Comparison of ENCODE assay signal across 8 mouse cellular contexts in genomic region chr1:165104707-165105259, GRCm38 (mm10). TPM values are rescaled to one million over a fixed set of nuclear protein-coding genes. Genes with fewer than 3 reads are reported as not detected.
DNase-seq lines count a peak whose midpoint lies in the region; ATAC-seq and TF ChIP-seq lines count a peak whose summit lies in the region.
"Had no signal": no experiment of that assay in that cellular context is flagged by ENCODE, and none has a peak within 500 bp of the region (broad histone marks: within the 10 kb centered on the region; RNA-seq: fewer than 3 reads in every experiment).

No protein-coding gene starts in this region.

- no peak for DNase-seq in G1E (ENCODE audit: low spot score)
- peak; percentile 71 for DNase-seq in NIH3T3 (ENCODE audit: low read depth)
- no peak for DNase-seq in natural killer cell, adult 2 months (ENCODE audit: low spot score in 2 of 2)
- no peak for DNase-seq in lung, postnatal 4 days

- H3K4me3 ChIP-seq in G1E (ENCODE audit: low read depth, low read length): no peak overlapping the region
- H3K4me3 ChIP-seq in megakaryocyte, embryonic 14.5 days (replicated peaks): peak overlapping the region; percentile 76
- H3K4me3 ChIP-seq: limb, embryonic 12.5 days had no signal

- no peak for TF ChIP-seq CTCF in G1E (IDR thresholded peaks at IDR 0.05; ENCODE audit: low read depth, low read length)

- H3K4me1 ChIP-seq in G1E (ENCODE audit: insufficient read depth, low read depth, low read length): peaks cover 4% of the 10 kb centered on the region; the same call in 1 of the 2 replicates
- peaks cover 83% of the 10 kb centered on the region for H3K4me1 ChIP-seq in megakaryocyte, embryonic 14.5 days

- peak; percentile 60; the same call in 1 of the 2 replicates for ATAC-seq in G1E (ENCODE audit: extremely low read depth, insufficient number of reproducible peaks, low FRiP score, poor library complexity, severe bottlenecking)
- ATAC-seq in hematopoietic stem cell, adult 5-6 weeks (replicated peaks in 1 of 2; ENCODE audit: insufficient read depth in 1 of 2, low FRiP score in 2 of 2, low TSS enrichment in 1 of 2, low read depth in 1 of 2, poor library complexity in 2 of 2, severe bottlenecking in 2 of 2): peak; percentile 69 to 82
- ATAC-seq in CD4-positive, CD25-positive, alpha-beta regulatory T cell, adult 4 months: no peak

- no peaks in the 10 kb centered on the region; the same call in 1 of the 2 replicates for H3K27me3 ChIP-seq in G1E (ENCODE audit: insufficient read depth, low read length)
- no peaks in the 10 kb centered on the region for H3K27me3 ChIP-seq in megakaryocyte, embryonic 14.5 days (replicated peaks)
- H3K27me3 ChIP-seq: limb, embryonic 12.5 days had no signal

- no peaks in the 10 kb centered on the region for H3K9me3 ChIP-seq in G1E (replicated peaks)
- no peaks in the 10 kb centered on the region for H3K9me3 ChIP-seq in megakaryocyte, embryonic 14.5 days
- H3K9me3 ChIP-seq: limb, embryonic 12.5 days had no signal

- H3K36me3 ChIP-seq in G1E (replicated peaks): no peaks in the 10 kb centered on the region
- H3K36me3 ChIP-seq in megakaryocyte, embryonic 14.5 days (replicated peaks; ENCODE audit: low read length): no peaks in the 10 kb centered on the region
- H3K36me3 ChIP-seq: limb, embryonic 12.5 days had no signal

RNA-seq across cellular contexts. Expression of gene Tbx19, which starts 55.8 kb away (rescaled TPM):
- total RNA-seq in G1E (2014; fragmentation: Nextera tagmentation) (not detected in 2 replicates), G1E (2017) (0.52 TPM in 1 of 2 replicates, not detected in the other)
- not detected in 2 replicates for polyA plus RNA-seq in G1E (2012)
- total RNA-seq in hematopoietic stem cell, adult 5-6 weeks (2017): not detected in 2 replicates
- polyA plus RNA-seq in megakaryocyte, embryonic 14.5 days (2012; ENCODE audit: insufficient read depth, low replicate concordance): 0.30 TPM in 1 of 2 replicates, not detected in the other
- not detected for polyA plus RNA-seq in CD4-positive, CD25-positive, alpha-beta regulatory T cell, adult 4 months (2017; shearing (Covaris generic))
- polyA plus RNA-seq: limb, embryonic 12.5 days had no signal
